Mouse (Mus musculus) adrenal gland, postnatal 36 days (tissue): ENCODE results near the gene Hmgcl. TPM values are rescaled to one million over a fixed set of nuclear protein-coding genes. Genes with fewer than 3 reads are reported as not detected.
A peak's percentile ranks its signal among the peaks of the same experiment; 100 is the strongest.
"Not testable (repeated sequence)": the region's sequence is repeated elsewhere in the genome, so short reads cannot be mapped to it uniquely, and the experiment has no call there.

ENCODE experiments used
- DNase-seq, 2 experiments: peaks; one replicate each; pipeline ENCODE4 v3.0.0; 2021; ENCODE audit warnings: mixed read lengths in 1 of 2
- total RNA-seq, 2 experiments: library from RNA; stranded (reverse); gene quantifications; 2 replicates each; pipeline ENCODE4 v1.2.3; 2021

Hmgcl gene
- total RNA-seq, 2 experiments from 2014 or later, result 56.1 to 62.6 TPM

DNA sequence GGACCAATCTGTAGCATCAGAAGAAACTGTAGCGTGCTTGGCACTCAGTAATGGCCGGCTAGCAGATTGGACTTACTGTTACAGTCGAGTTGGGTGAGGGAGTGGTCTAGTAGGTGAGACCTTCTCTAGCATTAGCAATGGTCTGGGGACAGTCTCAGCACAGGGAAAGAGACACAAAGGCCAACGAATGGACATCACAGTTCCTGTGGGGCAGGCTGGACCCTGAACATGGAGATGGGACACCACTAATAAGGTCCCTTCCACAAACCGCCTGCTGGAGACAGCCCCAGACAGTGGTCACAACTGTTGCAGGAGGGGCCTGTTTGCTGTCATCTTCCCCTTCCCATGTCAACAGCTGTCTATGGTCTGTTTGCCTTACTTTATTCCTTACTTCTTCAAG is 15.5 kb downstream of the Hmgcl start:
- no peak for DNase-seq

DNA sequence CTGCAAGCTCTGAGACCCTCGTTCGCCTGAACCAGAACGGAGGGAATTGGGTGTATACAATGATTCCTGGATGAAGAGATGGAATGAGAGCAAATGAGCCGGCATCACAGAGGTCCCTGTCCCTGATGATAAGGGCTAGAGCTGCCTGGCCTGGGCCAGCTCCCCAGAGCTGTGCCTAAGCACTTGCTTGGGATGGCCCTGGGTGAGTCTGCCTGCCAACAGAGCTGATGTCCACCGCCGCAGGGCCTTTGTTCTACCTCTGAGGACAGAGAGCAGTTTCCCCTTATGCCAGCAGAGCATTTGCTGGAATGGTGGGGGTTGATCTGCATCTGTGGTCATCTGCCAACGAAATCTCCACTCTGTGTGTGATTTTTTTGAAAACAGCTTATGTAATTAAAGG is 15.9 kb downstream of the Hmgcl start:
- DNase-seq, result no peak

DNA sequence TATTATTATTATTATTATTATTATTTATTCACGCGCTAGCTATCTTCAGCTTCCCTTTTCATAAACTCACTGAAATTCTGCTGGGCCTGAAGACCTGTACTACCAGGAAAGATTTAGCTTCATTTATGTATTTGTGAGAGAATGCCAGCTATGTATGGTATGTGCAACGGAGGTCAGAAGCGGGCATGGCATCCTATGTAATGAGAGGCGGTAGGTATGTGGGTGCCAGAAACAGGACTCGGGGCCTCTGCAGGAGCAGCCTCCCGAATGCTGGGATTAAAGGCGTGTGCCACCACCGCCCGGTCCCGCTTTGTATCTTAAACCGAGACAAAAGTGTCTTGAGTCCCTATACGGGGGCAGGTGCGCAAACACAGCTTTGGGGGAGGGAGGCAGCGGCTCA is 16.7 kb downstream of the Hmgcl start:
- DNase-seq, result no peak

DNA sequence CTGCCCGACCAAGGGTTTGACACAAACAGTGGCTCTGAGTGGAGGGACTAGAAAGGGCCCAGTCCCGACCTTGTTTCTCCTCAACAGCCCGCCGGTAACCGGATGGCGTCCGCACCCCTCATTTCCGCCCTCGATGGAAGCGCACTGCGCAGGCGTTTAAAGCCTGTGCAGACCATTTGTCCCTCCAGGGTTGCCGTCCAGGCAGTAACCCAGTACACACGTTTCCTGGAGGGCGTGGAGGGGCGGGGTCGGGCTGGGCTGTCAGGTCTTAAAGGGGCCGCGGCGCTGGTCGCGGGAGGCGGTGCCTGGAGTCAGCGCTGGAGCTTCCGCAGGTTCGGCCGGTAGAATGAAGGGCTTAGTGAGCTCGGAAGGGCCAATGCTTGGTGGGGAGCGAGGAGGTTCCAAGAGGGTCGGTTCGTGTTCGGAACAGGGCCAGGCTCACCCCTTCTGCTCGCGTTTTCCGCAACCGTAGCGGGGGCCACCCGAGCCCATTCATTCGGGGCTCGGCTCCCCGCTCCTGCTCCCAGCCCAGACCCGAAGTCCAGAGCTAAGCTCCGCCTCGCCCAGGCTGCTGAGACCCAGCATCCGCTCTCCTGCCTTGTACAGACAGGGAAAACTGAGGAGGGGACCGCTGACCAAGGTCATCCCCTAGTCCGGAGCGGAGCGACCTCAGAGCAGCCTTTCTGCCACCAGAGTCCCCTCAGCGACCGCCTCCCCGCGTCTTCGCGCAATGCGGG is 17.4 kb downstream of the Hmgcl start, which contains the start of gene Gale:
TSS of gene Gale (plus strand) at position 271 of the 737 bp plus-strand sequence.
- DNase-seq, result peak; percentile 97

DNA sequence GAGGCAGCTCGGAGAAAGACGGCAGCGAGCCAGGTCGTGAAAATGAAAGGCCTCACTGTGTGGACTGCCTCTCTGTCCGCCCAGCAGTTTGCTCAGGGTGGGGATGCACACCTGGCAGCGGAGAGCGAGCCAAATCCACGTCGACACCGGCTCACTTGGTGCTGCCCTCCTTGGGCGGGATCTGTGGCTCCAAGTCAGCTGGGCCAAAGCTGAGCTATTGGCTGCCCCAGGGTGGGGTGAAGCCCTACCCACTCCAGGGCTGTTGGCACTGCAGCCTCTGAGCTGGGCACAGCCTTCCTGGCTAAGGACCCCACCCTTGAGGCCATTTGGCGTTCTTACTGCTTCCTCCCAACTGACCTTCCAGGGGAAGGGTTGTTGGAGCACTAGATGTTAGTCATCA is 18.2 kb downstream of the Hmgcl start:
- DNase-seq, result peak; percentile 69 to 83

DNA sequence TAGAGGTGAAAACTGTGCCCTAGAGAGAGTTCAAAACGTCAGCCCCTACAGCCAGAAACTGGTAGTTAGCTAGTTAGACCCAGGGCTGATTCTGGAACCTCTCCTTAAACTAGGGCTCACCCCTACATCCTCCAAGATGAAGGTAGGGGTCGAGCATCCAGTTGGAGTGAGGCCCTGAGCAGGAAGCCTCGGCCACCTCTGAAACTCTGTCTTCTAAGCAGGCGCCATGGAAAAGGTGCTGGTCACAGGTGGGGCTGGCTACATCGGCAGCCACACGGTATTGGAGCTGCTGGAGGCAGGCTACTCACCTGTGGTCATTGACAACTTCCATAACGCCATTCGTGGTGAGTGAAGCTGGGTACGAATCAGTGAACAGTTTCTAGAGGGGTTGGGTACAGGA is 18.9 kb downstream of the Hmgcl start:
- DNase-seq, result no peak

DNA sequence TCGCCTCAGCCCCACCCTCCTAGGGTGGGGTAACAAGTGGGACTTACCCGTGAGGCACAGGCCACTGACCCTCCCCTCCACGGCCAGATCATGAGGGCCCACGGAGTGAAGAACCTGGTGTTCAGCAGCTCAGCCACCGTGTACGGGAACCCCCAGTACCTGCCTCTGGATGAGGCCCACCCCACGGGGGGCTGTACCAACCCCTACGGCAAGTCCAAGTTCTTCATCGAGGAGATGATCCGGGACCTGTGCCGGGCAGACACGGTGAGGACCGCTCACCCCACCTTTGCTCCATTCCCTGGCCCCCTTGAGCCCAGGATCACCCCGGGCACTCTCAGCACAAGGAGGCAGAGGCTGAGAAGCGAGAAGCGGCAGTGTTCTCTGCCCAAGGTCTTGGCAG is 20.0 kb downstream of the Hmgcl start:
- no peak for DNase-seq

DNA sequence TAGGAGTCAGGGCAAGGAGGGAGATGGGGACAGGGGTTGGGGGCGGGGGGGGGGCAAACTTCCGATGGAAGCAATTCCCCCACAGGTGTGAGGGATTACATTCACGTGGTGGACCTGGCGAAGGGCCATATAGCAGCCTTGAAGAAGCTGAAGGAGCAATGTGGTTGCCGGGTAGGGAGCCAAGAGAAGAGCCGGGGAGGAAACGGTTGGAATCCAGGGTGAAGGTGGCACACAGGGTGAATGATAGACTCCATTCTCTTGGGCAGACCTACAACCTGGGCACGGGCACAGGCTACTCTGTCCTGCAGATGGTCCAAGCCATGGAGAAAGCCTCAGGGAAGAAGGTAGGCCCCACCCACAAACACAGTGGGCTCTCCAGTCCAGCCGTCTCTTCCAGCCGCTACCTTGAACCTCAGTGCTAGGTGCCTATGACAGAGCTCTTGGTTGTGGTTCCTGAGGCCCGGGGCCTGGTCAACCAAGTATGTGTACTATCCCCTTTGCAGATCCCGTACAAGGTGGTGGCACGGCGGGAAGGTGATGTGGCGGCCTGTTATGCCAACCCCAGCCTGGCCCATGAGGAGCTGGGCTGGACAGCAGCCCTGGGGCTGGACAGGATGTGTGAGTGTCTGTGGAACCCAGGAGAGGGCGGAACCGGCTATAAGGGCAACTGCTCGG is 21.0 kb downstream of the Hmgcl start:
- DNase-seq, result no peak

DNA sequence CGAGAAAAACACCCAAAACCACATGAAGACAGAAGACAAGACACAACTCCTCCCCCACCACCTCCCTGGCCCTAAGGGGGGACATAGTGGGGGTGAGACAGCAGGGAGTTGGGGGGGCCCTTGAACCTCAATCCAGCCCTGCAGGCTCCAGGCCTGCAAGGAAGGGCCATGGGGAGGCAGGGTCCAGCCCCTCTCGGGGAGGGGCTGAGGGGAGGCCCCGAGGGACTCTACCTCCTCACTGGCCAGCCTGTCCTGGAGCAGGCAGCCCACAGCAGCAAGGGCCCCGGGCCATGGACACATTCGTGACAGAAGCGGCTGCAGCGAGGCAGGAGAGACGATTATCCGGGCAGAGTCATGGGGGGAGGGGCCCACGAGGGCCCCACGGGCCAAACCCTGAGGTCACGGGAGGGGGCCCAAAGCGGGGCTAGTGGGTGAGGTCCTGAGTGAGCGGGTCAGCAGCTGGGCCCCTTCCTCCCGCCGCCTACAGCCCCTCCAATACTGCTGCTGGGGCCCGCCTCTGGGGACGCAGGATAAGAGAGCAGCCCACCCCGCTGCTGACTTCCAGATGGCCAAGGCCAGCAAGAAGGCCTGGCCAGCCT is 22.1 kb downstream of the Hmgcl start:
- no peak for DNase-seq

DNA sequence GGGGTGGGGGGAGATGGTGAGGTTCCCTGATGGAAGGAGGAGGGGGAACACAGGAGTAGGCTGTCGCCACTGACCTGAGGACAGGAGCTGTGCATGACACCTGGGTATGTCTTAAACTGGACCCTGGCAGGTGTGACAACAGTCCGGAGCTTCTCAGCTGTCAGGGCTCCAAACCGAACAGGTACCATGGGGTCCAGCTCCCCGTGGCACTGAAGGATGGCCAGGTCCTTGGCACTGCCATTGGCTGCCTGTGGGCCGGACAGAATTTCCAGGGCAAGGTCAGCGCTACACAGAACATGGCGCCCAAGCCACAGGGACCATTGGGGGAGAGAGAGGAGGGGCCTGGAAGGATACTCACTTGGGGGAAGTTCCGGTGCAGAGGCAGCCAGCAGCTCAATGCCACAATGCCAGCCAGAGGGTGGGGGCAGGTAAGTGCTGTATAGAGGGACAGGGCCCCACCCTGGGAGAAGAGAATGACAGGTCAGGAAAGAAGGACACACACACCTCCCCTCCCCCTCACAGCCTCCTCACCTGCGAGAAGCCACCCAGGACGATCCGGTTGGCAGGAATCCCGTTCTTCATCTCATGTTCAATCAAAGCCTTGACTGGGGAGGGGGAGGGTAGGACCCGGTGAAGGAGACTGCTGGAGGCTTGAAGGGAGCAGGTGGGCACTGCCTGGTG is 23.0 kb downstream of the Hmgcl start:
- DNase-seq, result no peak

DNA sequence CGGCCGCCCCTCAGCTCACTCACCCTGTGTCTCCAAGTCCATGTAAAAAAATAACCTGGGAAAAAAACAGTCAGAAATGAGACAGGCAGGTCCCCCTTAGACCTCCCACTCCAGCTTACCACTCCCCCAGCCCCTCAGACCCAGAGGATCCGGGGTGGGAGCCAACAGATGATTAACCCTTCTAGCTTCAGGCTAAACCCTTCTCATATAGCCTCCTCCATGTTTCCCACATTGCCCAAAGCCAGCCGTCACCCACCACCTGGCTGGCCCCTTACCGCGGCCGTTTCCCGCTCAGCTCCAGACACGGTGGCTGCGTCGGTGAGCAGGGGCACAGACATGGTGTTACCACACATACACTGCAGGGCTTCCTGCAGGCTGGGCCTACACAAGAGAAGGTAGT is 24.3 kb downstream of the Hmgcl start:
- no peak for DNase-seq

DNA sequence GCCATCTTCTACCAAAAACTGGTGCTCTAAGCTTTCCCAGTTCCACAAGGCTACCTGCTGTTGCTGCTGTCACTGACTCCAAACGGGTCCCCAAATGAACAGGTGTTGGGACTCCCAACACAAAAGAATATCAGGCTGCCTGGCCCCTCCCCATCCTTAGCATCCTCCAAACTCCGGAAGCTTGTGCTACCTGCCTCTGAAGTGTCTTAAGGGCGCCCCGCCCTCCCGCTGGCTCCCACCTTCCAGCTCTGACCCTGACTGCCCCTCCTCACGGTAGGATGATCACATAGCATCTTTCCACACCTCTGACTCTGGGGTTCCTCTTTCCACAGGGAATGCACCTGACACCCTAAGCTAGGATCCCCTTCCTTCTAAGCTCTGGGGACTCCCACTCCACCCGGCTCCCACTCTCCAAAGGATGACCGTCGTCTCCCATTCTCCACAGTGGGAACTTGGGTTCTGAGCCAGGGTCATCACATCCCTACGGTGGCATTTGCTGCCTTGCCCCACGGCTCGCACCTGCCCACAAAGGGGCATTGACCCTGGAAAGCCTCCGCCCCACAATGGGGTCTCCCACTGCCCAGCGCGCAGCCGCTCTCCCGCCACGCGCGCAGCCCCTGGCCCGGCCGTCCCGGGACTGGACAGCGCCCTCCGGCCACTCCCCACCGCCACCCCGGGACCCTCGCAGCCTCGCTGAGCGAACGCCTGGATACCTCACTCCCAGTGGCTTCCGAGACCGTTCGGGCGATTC is 25.7 kb downstream of the Hmgcl start:
- DNase-seq, result no peak

DNA sequence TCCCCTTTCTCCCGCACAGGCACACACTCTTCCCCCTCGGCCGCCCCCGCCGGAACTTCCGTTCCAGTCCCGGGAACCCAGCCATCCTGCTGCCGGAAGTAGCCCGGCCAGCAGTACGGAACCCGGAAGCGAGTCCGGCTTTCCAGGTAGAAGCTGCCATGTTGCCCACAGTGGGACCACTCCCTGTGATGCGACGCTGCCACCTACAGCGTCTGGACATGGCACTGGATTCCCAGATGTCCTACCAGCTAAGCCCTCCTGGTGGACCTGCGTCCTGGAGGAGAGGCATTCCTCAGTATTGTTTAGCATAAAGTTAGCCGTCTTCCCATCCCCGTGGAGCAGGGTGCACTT is 26.3 kb downstream of the Hmgcl start, which contains the start of gene Lypla2:
TSS of gene Lypla2 (minus strand) at position 71 of the 351 bp plus-strand sequence.
- peak; percentile 93 to 95 for DNase-seq

DNA sequence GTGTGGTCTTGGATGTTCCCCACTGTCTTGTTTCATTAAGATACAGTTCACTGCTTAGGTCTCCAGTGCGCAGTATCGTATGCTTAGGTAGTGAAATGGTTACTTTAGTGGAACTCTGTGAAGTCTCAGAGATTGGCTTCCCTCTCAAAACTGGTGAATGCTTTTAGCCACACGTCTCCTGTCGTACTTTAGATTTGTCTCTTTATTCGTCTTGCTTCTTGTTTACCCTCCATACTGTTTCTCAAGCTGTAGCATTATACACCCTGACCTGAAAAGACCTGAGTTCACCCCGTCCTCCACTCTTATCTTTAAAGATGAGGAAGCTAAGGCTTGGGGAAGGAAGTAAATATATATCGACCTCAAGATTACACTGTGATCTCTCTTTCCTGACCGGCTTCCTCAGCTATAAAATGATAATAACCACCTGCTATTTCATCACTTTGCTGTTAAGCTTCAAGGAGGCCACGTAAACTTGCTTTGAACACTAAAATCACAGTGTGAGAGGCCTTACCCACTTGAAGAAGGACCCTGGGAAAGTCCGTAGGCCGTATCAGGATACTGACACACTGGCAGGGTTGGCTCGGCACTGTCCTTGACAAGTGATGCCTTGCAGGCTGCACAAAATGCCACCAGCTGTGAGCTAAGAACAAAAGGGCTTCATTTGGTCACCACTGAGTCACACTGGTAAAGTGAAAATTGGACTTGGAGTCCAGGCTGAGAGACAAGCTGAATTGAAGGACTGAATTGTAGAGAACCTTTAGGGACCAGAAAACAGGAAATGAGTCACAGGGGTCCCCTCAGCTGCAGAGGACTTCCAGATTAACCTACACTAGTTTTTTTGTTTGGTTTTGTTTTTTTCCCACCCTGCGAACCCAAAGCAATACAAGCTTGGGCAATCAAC is 26.9 kb downstream of the Hmgcl start:
- DNase-seq, result peak in 1 of 2 experiments; percentile 41

DNA sequence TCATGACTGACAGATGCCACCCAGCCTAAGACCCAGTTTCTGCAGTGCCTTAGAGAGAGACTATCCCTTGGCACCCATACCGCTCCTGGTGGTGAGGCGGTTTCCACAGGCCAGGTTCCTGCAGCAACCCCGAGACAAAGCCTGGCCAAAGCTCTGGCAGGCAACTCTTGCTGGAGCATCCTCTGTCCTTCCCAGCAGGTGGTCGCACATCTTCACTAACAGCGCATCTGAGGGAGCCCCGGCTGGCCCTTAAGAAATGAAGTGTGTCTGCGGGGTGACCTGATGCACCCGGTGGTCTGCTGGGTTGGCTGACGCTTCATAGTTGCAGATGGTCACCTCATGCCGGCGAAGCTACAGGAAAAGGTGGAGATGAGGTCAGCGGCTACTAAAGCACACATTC is 29.9 kb downstream of the Hmgcl start:
- no peak for DNase-seq

DNA sequence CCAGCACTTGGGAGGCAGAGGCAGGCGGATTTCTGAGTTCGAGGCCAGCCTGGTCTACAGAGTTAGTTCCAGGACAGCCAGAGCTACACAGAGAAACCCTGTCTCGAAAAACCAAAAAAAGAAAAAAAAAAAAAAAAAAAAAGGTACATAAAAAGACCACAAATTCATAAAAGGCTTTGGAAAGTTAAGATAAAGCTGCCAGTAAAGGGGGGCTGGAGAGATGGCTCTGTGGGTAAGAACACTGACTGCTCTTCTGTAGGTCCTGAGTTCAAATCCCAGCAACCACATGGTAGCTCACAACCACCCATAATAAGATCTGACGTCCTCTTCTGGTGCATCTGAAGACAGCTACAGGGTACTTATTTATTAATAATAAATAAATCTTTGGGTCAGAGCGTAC is 34.0 kb downstream of the Hmgcl start:
- DNase-seq, result not testable (repeated sequence)

DNA sequence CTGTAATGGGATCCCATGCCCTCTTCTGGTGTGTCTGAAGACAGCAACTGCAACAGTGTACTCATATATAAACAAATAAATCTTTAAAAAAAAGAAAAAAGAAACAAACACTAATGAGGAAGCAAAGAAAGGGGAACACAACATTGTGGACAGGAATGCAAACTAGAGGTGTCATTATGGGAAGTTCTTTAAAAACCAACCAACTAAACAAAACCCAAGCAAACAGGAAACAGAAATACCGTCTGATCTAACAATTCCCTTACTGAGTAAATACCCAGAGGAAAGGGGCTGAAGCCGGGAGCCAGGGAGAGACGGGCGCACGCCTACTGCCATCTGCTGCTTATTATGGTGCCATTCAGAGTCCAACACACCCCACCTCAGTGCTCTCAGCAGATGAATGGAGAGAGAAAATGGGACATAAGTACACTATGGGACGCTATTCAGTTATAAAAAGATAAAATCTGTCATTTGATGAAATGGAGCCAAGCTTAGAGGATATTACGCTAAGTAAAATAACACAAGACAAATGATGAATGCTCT is 35.3 kb downstream of the Hmgcl start:
- no peak for DNase-seq

DNA sequence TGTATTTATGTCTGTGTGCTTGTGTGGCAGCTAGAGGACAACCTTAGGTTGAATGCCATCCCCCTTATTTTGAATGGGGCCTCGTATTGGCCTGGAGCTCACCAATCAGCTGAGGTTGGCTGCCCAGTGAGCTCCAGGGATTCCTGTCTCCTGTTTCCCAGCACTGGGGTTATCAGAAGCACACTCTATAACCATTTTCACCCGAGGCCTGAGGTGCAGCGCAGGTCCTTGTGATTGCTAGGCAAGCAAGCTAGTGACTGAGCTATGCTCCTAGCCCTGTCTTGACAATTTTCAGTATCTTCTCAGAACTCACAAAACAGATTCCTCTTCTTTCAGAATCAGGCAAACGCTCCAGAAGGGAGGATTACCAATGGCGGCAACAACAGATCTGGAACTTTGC is 38.3 kb downstream of the Hmgcl start:
- DNase-seq, result no peak

DNA sequence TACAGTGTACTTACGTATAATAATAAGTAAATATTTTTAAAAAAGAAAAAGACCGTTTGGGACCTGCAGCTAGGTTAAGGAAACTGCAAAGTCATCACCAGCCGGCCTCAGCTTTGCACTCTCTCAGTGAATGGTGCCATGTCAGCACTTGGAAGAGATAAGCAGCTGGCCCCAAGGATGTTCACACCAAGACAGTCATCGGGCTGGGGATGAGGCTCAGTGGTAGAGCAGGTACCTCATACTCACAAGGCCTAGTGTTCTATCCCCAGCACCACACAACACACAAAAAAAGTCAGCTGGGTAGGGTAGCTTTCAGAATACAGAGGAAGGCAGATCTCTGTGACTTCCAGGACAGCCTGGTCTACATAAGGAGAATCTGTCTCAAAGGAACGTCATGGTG is 38.9 kb downstream of the Hmgcl start:
- no peak for DNase-seq

DNA sequence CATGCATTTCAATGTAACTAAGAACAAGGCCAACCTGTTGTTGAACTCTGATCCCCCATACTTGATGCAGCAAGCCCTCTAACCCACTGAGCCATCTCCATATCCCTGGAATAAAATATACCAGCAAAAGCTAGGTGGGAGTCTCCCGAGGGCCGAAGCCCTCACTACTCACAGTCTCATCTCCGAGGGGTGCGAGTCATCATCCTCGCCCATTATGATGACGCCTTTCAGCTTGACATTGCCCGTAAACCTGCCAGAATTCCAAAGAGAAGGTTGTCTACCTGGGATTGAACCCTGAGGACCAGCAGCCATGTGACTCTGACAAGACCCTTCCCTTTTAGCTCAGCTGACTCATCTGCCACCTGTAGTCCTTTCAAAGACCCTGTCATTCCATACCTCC is 39.5 kb downstream of the Hmgcl start:
- DNase-seq, result no peak
